Mouse (Mus musculus) liver, adult 2 months (tissue): ENCODE results near the gene Ccdc146. TPM values are rescaled to one million over a fixed set of nuclear protein-coding genes. Genes with fewer than 3 reads are reported as not detected.

Experiments used
- DNase-seq: peaks from one replicate; pipeline ENCODE4 v3.0.0-alpha.2; 2011; ENCODE audit warnings: low read depth, low spot score; ENCODE audit errors: extremely low read depth
- H3K27ac ChIP-seq: fragments of 200-500 bp; replicated peaks from 2 replicates; pipeline ENCODE4 v1.5.1; 2012; ENCODE audit warnings: low read depth, mild to moderate bottlenecking, control low read depth, inconsistent platforms, low read length; ENCODE audit not compliant: insufficient read depth
- H3K27me3 ChIP-seq: fragments of 200-500 bp; 2 replicates; pipeline ENCODE4 v1.6.1; 2012; ENCODE audit warnings: mild to moderate bottlenecking, moderate library complexity, low read length, inconsistent platforms; ENCODE audit not compliant: control insufficient read depth, insufficient read depth
- H3K36me3 ChIP-seq: fragments of 200-500 bp; 2 replicates; pipeline ENCODE4 v1.6.1; 2012; ENCODE audit warnings: low read length, inconsistent platforms; ENCODE audit not compliant: control insufficient read depth, insufficient read depth
- H3K4me1 ChIP-seq: fragments of 200-500 bp; 2 replicates; pipeline ENCODE4 v1.6.1; 2011; ENCODE audit warnings: low read length; ENCODE audit not compliant: control insufficient read depth, insufficient read depth
- H3K4me3 ChIP-seq: fragments of 200-500 bp; 2 replicates; pipeline ENCODE4 v1.5.1; 2011; ENCODE audit warnings: low read depth, mild to moderate bottlenecking, control low read depth, low read length, moderate library complexity; ENCODE audit not compliant: insufficient read depth
- H3K79me2 ChIP-seq: fragments of 200-500 bp; 2 replicates; pipeline ENCODE4 v1.6.1; 2012; ENCODE audit warnings: inconsistent platforms, mild to moderate bottlenecking, low read length, moderate library complexity; ENCODE audit not compliant: control insufficient read depth, insufficient read depth
- H3K9ac ChIP-seq: fragments of 200-500 bp; 2 replicates; pipeline ENCODE4 v1.6.1; 2012; ENCODE audit warnings: low read depth, mild to moderate bottlenecking, control low read depth, inconsistent platforms, low read length
- CTCF ChIP-seq: fragments of 200-500 bp; IDR thresholded peaks from 2 replicates; pipeline ENCODE4 v1.5.1; 2011; ENCODE audit warnings: low read depth, low read length, control low read depth
- POLR2A ChIP-seq: fragments of 200-500 bp; IDR thresholded peaks from 2 replicates; pipeline ENCODE4 v1.6.1; 2011; ENCODE audit warnings: low read length, control low read depth; ENCODE audit not compliant: insufficient read depth; ENCODE audit errors: extremely low read depth
- WGBS: fragments of 180-500 bp; shearing (Covaris S2); methylation state at CpG from one replicate; pipeline ENCODE4 v1.1.7; 2018; 5-methylcytosine and 5-hydroxymethylcytosine counted together
- polyA plus RNA-seq: library from polyadenylated mRNA; depleted of rRNA; stranded (reverse); fragments of >200 nt; gene quantifications from 2 replicates; pipeline ENCODE4 v1.2.3, GENCODE M21; 2012; rRNA removed
- total RNA-seq: library from RNA; depleted of rRNA; stranded (reverse); fragments of >200 nt; gene quantifications from 2 replicates; pipeline ENCODE4 v1.2.3, GENCODE M21; 2014; rRNA removed

Ccdc146 gene
- total and polyA plus RNA-seq, 2 experiments, result not detected

DNA sequence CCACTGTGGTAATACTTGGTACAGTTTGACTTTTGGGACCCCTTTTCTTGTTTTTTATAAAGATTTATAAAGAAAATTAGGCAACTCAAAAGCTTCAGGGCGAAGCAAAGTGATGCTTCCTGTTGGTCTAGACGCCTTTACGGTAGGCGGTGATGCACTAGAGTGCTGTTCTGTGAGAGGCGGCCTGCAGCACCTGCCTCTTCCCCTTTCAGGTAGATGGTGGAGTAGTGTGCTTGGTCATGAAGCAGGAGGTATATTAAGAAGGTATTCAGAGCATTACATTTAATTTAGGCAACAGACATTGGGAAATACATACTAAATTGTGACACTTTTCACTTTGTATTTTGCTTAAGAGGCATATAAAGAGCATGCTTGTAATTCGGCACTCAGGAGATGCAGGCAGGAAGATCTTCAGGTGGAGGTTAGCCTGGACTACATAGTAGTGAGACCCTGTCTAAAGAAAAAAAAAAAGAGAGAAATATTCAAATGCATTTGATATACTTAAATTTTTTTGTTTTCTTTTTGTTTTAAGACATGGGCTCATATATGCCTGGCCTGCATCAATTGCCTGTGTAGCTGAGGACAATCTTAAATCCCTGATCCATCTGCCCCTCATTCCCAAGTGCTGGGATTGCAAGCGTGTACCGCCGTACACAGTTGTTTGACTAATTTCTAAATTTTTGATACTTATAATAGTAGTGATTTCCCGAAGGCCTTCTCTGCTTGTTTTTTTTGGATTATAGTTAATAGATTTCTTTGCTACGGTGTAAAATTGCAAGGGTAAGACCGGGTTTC, 169.5 kb downstream of the Ccdc146 start:
- WGBS, result 96% methylated on average over 12 of the region's 12 CpGs
- Histone ChIP-seq H3K79me2 (no peaks in the 10 kb centered on the region; the same call in 1 of the 2 replicates), H3K4me1 (no peaks in the 10 kb centered on the region), H3K36me3 (peaks cover 52% of the 10 kb centered on the region), H3K27ac (no peak overlapping the region), H3K4me3 (no peak overlapping the region), H3K27me3 (no peaks in the 10 kb centered on the region), H3K9ac (no peak overlapping the region)
- no peak for DNase-seq
- TF ChIP-seq POLR2A, result no peak
- no peak for TF ChIP-seq CTCF

GRCm38 (mm10) chr5:21248834-21249233, 175.6 kb downstream of the Ccdc146 start:
- no peak overlapping the region for H3K9ac ChIP-seq
- TF ChIP-seq CTCF (no peak), POLR2A (no peak)

GRCm38 (mm10) chr5:21247916-21248315, 176.6 kb downstream of the Ccdc146 start:
- 94% methylated on average over 2 of the region's 2 CpGs for WGBS
- H3K9ac ChIP-seq, result no peak overlapping the region
- no peak for TF ChIP-seq POLR2A
- TF ChIP-seq CTCF, result no peak
- H3K36me3 ChIP-seq, result peaks cover 35% of the 10 kb centered on the region
- H3K79me2 ChIP-seq, result no peaks in the 10 kb centered on the region
- H3K27me3 ChIP-seq, result no peaks in the 10 kb centered on the region
- H3K4me3 ChIP-seq, result no peak overlapping the region
- no peaks in the 10 kb centered on the region for H3K4me1 ChIP-seq
- no peak overlapping the region for H3K27ac ChIP-seq
- DNase-seq, result no peak

More at GRCm38 (mm10) chr5:21248834-21249233, 175.6 kb downstream of the Ccdc146 start:
- no peak for DNase-seq
- Histone ChIP-seq H3K4me1 (no peaks in the 10 kb centered on the region), H3K27ac (no peak overlapping the region), H3K36me3 (peaks cover 40% of the 10 kb centered on the region), H3K4me3 (no peak overlapping the region), H3K79me2 (no peaks in the 10 kb centered on the region), H3K27me3 (no peaks in the 10 kb centered on the region)
- WGBS, result 73% methylated on average over 5 of the region's 5 CpGs

- TF ChIP-seq CTCF (no peak), POLR2A (no peak)
- Histone ChIP-seq H3K27me3 (no peaks in the 10 kb centered on the region), H3K36me3 (peaks cover 31% of the 10 kb centered on the region), H3K4me1 (no peaks in the 10 kb centered on the region), H3K79me2 (no peaks in the 10 kb centered on the region), H3K27ac (no peak overlapping the region), H3K4me3 (no peak overlapping the region), H3K9ac (no peak overlapping the region)
- 86% methylated on average over 6 of the region's 6 CpGs for WGBS
- DNase-seq, result no peak
Observed at GRCm38 (mm10) chr5:21246794-21247193, 177.7 kb downstream of the Ccdc146 start.

DNA sequence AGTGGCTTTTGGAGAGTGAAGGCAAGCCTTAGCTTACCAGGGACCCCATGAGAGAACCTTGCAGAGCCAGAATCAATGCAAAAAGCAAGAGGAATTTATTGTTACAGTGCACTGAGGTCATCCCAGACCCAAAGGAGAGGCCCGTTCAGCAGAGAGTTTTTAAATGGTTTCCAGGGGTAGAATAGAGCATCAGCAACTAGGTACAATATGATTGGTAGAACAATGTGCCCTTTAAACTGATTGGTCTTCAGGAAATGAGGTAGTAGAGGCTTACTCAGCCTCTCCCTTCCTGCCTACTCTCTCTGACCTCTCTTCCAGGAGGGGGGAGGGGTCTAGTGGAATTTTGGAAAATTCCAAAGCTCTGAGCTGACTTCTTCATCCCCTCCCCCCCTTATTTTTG, 179.2 kb downstream of the Ccdc146 start:
- DNase-seq, result no peak
- Histone ChIP-seq H3K4me3 (no peak overlapping the region), H3K79me2 (no peaks in the 10 kb centered on the region), H3K36me3 (peaks cover 18% of the 10 kb centered on the region), H3K9ac (no peak overlapping the region), H3K27ac (no peak overlapping the region), H3K27me3 (no peaks in the 10 kb centered on the region), H3K4me1 (no peaks in the 10 kb centered on the region)
- TF ChIP-seq CTCF (no peak), POLR2A (no peak)
- WGBS, result 87% methylated on average over 1 of the region's 1 CpGs

DNA sequence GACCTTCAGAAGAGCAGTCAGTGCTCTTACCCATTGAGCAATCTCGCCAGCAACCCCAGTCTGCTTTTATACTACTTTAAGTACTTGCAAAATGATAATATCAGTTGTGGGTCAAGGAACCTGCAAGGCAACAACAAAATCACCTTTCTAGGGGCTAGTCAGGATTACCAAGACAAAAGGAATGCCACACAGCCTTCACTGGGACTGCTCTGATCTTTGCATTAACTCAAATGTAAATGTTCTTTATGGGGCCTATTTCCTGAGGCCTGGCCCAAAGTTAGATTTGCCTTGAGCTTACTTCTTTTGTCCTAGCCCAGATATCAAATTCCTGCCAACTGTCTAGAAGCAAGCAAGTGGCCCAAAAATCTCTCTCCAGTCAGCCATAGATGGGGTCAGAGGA, 179.9 kb downstream of the Ccdc146 start:
- no peak for TF ChIP-seq CTCF
- no peak for TF ChIP-seq POLR2A
- DNase-seq, result no peak
- H3K4me1 ChIP-seq, result no peaks in the 10 kb centered on the region
- 100% methylated on average over 1 of the region's 1 CpGs for WGBS
- no peak overlapping the region for H3K27ac ChIP-seq
- H3K36me3 ChIP-seq, result peaks cover 16% of the 10 kb centered on the region
- no peak overlapping the region for H3K4me3 ChIP-seq
- no peaks in the 10 kb centered on the region for H3K27me3 ChIP-seq
- H3K9ac ChIP-seq, result no peak overlapping the region
- H3K79me2 ChIP-seq, result no peaks in the 10 kb centered on the region

Other genes with a start within 250 kb of the Ccdc146 start
- gene Gsap, start 238.4 kb downstream of the Ccdc146 start, total RNA-seq, result 42.0 and 45.5 TPM in 2 replicates
- gene Gsap, start 238.4 kb downstream of the Ccdc146 start, polyA plus RNA-seq, result 9.6 and 13.3 TPM in 2 replicates
- gene Fgl2, start 52.0 kb downstream of the Ccdc146 start, total RNA-seq, result 4.5 and 4.8 TPM in 2 replicates
- 0.50 and 1.3 TPM in 2 replicates for gene Fgl2, start 52.0 kb downstream of the Ccdc146 start, polyA plus RNA-seq
- gene Fam185a, start 281 bp upstream of the Ccdc146 start, total RNA-seq, result 7.1 and 9.8 TPM in 2 replicates
- 1.7 and 1.8 TPM in 2 replicates for gene Fam185a, start 281 bp upstream of the Ccdc146 start, polyA plus RNA-seq
- 0.13 and 0.37 TPM in 2 replicates for gene Lrrc17, start 118.9 kb upstream of the Ccdc146 start, total RNA-seq
- 0.05 and 0.10 TPM in 2 replicates for gene Lrrc17, start 118.9 kb upstream of the Ccdc146 start, polyA plus RNA-seq
- gene Fbxl13, start 221.0 kb upstream of the Ccdc146 start, total RNA-seq, result under 0.01 and 0.07 TPM in 2 replicates
- 0.04 TPM in 1 of 2 replicates, not detected in the other for gene Fbxl13, start 221.0 kb upstream of the Ccdc146 start, polyA plus RNA-seq
- 9.3 and 10.5 TPM in 2 replicates for gene Armc10, start 221.1 kb upstream of the Ccdc146 start, total RNA-seq
- gene Armc10, start 221.1 kb upstream of the Ccdc146 start, polyA plus RNA-seq, result 14.6 and 28.3 TPM in 2 replicates